Mouse (Mus musculus) spleen, adult 12 weeks (tissue): ENCODE data around the gene Vil1.

Experiments
- DNase-seq: peaks from one replicate; pipeline ENCODE4 v3.0.0; 2022; ENCODE audit warnings: low spot score

Vil1 gene

DNA sequence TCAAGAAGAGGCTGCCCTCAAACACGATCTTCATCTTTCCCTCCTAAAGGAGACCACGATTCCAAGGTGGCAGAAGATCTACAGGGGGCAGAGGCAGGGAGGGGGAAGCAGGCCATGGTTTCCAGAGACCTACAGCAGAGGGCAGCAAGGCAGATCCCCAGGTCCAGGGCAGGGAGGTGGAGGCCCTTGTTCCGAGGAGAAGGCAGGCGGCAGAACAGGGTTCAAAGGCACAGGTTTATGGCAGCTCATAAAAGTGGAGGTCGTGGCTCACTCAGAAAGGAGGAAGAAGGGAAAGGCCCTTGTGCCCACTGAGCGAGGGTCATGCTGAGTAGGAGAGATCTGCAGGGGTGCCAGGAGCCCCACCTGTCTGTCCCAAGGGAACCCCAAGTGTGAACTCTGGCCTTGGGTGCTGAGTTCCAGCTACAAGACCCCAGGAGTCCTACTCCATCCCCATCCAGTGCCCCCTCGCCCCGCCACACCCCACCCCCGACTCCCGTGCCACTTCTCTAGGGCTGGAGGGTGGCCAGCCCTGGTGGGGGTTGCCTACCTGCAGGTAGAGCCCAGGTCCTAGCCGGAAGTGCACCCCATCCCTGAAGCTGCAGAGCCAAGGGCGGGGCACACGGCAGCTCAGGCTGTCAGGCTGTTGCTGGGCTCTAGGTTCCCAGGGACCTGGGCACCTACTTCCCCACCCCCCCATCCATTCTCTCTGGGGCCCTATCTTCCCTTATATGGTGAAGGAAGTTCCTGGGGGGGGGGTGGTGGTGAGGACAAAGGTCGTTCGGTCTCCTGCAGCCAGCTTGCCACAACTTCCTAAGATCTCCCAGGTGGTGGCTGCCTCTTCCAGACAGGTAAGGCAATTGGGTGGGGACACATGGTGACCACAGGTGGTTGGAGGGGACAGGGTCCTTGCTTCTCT, at the start of gene Vil1:
Gene Vil1, plus strand, starts transcription at position 788 of the 916 bp plus-strand sequence.
- DNase-seq, result no peak

DNA sequence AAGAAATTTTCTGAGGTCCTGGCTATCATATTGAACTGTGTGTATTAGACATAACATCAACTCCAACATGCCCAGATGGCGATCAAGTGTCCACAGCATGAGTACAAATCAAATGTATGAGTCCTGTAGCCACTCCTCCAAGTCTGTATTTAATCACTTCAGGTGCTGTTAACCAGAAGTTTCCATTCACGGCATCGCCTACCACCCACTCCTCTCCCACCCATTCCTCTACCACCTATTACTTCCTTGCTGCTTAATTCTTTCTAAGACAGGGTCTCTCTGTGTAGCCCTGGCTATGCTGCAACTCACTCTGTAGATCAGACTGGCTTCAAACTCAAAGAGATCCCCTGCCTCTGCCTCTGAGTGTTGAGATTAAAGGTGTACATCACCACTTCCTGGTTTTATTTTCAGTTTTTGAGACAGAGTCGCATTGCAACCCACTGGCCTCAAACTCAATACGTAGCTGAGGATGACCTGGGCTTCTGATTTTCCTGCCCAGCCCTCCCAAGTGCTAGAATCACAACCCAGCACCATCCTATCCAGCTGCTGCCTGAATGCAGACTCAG, 49.1 kb upstream of the Vil1 start:
- DNase-seq, result no peak

DNA sequence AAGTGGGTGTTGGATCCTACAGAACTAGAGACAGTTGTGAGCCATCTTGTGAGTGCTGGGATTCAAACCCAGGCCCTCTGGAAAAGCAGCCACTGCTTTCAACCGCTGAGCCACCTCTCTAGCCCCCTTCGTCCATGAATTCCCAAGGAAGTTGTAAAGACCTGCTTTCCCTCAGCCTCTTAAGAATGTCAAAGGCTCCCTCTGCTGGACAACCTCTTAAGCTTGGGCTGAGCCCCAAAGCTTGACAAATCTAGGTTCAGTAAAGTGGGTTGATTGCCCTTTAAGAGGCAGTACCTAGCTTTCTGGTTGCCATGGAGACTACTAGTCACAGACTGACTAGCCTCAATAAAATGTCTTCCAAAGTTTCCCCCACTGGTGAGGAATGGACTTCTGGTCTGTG, 47.4 kb upstream of the Vil1 start, which contains the start of gene Catip:
Gene Catip, plus strand, starts transcription at position 297 of the 400 bp plus-strand sequence.
- DNase-seq, result no peak

DNA sequence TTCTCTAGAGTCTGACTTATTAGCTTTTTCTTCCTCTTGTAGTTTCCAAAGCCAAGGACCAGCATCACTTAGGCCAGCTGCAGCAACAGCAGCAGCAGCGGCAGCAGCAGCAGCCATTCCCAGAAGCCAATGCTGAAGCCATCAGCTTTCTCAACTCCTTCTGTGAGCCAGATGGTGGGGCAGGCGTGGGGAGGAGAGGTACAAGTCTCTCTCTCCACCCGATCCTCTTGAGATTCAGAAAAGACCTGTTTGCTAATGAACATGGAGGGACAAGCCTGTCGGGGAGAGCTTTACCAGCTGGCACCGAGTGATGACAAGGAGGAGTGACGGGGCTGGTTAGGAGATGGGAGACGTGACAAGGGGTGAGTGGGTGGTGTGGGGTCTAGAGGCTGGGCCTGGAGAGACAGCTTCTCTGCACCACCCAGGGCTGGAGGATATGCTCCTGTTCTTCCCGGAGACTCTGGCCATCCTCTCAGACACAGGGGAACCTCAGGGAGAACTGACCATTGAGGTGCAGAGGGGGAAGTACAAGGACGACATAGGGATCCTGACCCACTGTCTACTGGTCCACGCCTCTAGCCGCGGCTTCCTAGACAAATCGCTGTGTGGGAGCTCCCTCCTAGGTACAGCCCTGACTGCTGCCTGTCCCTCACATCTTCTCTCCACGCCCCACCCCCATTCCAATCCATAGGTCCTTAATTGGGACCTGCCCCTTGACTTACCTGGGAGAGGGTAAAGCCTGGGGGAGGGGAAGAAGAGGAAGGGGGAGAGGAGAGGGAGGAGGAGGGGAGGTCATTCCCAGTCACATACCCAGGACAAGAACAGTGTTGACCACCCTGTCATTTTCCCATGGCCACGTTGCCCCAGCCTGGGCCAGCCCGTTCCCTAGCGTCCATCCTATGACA, 46.6 kb upstream of the Vil1 start:
- no peak for DNase-seq

DNA sequence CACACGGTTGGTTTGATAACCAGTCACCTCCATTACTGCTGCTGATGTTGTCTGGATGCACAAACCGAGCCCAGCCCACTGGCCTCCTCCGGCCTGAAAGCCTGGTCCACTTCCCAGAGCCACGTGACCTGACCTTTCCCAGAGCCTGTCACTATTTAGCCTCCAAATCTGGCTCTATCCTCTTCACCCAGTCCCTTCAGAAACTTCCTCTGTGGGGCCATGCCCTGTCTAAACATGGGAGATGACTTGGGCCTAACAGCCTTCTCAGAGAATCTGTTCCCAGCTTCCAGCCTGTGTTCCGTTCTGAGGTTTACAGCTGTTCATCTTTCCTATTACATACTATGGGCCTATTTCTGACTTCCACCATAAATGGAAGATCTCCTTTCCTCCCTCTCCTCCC, 45.7 kb upstream of the Vil1 start:
- no peak for DNase-seq

DNA sequence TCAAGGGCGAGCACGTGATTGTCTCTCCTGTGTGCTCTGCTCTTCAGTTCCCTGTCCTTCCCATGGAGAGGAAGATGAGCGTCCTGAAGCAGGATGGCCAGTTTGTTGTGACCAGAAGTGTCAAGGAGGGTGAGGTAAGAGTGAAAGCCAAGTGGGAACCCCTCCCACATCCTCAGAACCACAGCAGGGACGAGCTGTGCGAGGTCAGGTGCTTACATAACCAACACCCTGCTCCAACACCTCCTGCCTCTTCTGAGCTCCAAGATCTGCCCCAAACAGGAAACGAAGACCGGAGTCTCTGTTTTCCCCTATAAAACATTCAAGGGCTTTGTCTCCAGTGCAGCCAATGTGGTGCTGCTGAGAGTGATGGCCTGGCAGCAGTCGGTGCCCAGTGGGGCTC, 44.9 kb upstream of the Vil1 start:
- no peak for DNase-seq

DNA sequence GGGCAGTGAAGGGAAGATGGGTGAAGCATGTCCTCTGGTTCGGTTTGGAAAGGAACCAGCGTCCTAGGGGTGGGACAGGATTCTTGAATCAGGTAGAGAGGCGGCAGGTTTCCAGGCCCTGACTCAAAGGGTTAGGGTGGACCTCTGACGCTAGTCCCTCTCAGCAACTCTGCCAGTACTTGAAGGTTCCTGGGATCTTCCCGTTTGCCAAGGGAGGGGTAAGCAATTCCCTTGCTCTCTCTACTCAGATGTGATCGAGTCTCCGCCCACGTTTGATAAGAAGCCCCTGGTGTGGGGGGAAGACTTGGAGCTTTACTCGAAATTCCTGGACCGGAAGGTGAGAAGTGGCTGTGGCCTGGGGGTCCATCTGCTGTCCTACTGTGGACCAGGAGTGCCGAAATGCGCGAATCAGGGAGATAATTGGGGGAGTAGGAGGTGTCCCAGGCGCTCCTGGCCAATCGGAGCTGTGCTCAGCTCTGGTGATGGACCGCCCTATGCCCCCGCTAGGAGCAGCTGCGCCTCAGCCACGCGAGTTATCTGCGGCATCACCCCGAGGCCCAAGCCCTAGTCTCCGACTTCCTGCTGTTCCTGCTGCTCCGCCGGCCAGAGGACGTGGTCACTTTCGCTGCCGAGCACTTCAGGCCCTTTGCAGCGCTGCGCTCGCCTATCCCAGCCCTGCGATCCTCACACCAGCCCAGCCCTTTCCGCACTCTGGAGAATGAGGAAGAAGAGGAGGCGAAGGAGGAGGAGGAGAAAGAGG, 41.1 kb upstream of the Vil1 start:
- no peak for DNase-seq

DNA sequence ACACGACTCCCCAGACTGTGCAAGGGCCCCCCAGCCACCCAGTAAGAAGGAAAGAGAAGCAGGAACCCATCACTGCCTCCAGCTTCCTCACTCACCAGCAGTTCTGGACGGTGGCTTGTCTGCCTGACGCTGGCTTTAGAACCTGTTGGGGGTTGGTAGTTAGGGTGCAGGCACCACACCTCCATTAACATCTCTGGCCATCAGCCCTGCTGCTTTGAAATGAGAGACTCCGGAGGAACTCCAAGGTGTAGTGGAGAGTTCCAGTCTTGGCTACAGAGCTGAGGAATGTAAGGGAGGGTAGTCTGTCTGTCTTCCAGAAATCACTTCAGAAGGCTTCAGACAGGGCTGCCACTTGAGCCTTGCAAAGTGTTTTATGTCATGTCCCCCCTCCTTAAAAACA, 39.1 kb upstream of the Vil1 start:
- no peak for DNase-seq

DNA sequence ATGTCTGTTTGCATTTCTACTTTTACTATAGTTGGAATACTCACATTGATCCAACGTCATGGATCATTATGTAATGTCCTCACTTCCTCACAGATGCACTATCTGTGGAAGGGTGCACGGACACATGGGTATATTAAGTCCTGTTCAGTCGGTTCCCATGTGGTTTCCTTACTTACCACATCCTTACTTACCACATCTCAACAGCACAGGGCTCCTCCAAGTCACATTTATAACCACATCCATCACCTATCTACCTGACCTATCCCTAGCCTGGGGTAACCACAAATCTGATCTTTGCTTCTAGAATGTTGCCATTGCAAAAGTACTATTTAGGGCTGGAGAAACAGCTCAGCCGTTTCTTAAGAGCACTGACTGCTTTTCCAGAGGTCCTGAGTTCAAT, 35.8 kb upstream of the Vil1 start:
- no peak for DNase-seq

DNA sequence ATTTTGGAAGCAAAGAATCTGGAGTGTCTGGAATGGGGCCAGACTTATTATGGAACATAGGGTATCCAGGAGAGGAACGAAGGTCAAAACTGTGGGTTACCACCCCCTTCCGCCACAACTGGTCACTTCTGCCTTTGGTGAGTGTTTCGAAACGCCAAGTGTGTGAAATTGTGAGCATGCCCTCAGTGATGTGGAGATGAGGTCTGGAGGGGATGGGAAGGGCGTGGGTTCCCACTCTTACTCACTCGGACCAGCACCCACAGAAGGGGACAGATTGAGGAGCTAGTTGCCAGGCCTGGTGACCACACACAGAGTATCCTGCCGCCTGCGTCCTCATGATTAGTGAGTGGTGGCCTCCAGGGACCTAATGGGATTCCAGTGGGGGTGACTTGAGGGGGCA, 34.2 kb upstream of the Vil1 start, which contains the start of gene Slc11a1:
Gene Slc11a1, plus strand, starts transcription at position 216 of the 400 bp plus-strand sequence.
- no peak for DNase-seq

DNA sequence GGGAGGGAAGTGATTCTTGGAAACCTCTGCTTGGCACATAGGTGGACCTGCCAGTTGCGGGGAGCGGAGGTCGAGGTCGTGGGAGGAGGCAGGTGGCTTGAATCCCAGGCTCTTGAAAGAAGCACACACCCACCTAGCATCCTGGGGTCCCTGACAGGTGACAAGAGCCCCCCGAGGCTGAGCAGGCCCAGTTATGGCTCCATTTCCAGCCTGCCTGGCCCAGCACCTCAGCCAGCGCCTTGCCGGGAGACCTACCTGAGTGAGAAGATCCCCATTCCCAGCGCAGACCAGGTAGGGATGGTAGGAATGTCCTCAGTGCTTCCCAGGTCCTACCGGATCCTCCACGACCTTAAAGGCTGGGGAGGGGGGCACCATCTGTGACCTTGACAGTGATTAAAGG, 33.6 kb upstream of the Vil1 start:
- DNase-seq, result no peak

DNA sequence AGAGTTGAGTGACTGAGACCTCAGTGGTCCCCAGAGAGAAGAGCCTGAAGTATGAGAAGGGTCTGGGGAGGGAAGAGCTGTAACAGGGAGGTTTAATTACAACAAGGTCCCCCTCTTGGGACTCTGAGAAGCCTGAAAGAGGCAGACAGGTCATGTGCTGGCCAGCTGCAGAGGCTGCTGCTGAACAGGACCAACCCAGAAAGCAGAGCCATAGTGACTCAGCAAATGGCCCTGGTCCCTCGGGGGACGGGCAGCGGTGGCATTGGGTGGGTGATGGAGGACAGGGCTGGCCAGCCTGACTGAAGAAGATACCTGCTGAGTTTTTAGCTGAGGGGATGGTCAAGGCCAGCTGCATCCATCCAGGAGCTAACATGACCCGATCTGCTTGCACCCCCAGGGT, 32.8 kb upstream of the Vil1 start:
- DNase-seq, result no peak

DNA sequence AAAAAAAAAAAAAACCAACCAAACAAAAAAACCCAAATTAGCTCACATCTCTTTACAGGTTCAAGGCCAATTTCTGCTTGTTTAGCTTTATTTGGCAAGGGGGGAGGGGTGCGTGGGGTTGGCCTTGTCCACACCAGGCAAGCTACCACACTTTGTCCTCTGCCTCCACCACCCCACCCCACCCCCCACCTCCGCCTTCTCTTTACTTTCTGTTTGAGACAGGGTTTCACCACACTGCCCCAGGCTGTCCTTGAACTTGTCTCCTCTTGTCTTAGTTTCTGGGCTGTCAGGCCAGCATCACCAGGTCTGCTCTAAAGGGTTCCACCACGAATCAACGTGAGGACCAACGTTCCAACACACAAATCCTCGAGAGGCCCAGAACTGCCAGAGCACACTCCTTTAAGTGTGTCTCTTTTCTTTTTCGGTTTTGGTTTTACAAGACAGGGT, 30.1 kb upstream of the Vil1 start:
- no peak for DNase-seq

DNA sequence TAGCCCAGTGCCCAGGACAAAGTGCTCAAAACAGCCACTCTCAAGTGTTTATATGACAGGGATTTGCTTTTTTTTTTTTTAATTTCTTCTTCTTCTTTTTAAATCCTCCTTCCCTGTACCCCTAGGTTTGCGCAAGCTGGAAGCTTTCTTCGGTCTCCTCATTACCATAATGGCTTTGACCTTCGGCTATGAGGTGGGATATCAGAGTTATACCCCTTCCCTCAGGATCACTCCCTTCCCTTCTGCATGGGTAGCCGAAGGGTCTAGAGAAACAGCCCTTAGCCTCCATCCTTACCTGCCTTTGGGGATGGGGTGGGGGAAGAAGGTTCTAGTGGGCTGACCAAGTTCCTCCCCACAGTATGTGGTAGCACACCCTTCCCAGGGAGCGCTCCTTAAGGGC, 28.7 kb upstream of the Vil1 start:
- DNase-seq, result no peak

DNA sequence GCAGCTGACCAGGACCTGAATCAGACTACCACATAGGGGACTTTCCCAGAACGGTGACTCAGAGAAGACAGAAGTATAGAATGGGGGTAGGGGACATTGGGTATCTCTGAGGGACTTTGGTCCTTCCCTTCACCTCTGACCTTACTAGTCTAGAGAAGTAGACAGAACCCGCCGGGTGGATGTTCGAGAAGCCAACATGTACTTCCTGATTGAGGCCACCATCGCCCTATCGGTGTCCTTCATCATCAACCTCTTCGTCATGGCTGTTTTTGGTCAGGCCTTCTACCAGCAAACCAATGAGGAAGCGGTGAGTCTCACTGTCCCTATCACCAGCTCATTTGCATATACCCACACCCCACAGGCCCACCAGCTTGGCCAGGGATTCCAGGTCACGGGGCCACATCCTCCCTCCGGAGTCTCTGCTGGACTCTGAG, 27.6 kb upstream of the Vil1 start:
- DNase-seq, result no peak

DNA sequence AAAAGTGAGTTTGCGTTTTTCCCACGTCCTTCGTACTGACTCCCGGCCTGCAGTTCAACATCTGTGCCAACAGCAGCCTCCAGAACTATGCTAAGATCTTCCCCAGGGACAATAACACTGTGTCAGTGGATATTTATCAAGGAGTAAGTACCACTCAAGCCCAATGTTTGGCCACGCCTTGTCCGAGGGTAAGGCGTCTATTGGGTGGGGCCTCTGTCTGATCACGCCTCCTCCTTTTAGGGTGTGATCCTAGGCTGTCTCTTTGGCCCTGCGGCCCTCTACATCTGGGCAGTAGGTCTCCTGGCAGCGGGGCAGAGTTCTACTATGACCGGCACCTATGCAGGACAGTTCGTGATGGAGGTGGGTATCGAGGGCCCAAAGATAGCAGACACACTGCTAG, 25.8 kb upstream of the Vil1 start:
- DNase-seq, result no peak

DNA sequence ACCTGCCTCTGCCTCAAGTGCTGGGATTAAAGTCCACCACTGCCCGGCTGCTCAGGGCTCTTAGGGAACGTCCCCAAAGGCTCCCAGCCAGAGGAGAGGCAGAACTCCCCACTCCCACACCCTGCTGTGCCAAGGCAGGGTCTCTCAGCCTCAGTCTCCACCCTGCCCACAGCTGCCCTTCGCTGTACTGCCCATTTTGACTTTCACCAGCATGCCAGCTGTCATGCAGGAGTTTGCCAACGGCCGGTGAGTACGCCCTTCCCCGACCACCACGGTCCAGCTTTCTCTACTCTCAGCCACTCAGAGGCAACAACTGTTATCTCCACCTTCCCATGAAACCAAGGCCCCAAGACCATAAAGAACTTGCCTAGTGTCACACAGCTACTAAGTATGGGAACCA, 24.7 kb upstream of the Vil1 start:
- no peak for DNase-seq

DNA sequence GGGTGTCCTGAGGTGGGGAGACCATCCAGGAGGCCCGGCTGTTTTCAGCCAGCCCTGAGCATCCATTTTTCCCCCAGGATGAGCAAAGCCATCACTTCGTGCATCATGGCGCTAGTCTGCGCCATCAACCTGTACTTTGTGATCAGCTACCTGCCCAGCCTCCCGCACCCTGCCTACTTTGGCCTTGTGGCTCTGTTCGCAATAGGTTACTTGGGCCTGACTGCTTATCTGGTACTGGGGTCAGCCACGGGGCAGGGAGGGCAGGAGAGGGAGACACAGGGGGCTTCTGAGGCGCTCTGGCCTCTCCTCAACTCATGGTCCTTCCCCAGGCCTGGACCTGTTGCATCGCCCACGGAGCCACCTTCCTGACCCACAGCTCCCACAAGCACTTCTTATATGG, 24.1 kb upstream of the Vil1 start:
- DNase-seq, result no peak

DNA sequence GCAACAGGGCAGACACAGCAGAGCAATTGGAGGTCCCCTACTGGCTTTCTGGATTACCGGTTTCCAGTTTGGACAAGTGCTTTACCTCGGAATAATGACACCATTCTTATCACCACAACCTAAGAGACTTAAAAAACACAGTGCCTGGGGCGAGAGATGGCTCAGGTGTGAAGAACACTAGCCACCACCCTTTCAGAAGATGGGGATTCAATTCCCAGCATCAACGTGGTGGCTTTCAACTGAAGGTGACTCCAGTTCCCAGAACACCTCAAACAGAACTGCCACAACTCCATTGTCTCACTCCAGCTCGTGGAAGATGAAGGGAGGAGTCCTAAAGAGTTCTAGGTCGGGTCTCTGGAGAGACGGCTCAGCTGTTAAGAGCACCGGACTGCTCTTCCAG, 23.6 kb upstream of the Vil1 start:
- no peak for DNase-seq

DNA sequence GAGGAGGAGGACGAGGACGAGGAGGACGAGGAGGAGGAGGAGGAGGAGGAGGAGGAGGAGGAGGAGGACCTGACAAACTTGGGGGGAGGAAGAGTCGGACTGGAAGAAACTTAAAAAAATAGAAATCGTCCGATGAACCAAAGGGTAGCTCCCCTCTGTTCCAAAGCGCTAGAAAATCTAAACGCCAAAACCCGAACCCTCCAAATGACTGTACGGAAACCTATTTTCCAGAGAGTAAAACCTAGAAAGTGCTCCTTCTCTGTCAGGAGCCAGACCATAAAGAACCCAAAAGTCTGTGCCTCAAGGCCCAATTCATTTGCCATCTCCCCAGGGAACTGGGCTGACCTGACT, 22.8 kb upstream of the Vil1 start:
- no peak for DNase-seq

DNA sequence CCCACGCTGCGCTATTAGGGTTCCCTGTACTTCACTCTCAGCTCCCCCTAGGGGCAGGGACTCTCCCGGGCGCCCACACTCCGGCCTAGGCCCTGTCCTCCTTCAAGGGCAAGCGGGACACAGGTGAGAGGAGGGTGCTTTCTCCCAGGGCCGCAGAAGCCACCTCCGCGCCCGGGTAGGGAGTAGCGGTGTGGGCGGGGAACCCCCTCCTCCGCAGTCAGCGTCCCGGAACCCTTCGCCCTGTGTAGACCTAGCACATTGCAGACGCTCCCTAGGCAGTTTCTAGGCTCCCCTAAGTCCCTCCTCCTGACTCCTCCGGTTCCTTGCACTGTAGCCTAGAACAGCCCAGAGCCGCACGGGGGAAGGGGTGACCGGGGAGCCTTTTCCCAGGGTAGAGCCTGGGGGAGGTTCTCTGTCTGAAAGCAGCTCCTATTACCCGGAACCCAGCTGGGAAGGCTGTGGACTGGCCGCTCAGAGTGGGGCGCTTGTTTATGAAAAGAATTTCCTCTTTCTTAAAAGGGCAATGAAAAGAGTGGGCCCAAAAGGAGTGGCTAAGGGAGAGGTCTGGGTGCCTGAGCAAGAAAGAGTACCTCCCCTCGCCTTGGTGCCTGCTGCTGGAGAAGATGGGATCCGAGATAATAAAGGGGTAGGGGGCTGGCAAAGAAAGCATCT, 22.3 kb upstream of the Vil1 start:
- DNase-seq, result peak; percentile 90
